Mouse (Mus musculus): ENCODE data around the gene Pnpla7.
"Not testable (repeated sequence)": the region's sequence is repeated elsewhere in the genome, so short reads cannot be mapped to it uniquely, and the experiment has no call there.

The Pnpla7 gene

DNA sequence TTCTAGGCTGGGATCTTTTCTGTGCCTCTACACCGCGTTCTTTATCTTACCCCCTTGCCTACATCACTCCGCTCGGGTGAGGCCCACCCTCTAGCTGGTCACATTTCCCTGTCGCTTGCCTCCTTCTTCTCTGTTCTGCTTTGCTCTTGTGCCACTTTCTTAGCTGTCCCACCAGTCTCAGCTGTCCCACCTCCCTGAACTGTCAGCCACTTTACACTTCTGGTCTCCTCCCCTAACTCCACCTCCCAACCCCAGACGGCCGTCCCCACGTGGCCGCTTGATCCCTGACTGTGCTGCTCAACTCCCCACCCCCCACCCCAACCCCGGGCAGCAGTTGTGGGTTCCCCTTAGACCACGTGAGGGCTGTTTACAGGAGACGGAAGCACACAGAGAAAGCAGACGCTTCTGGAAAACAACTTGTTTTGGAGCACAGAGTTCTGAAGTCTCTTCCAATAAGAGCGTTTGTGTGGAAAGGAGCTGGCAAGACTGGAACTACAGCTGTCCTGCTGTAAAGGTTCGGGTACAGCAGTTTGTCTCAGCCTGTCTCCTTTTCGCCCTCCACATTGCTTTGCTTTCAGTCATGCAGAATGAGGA lies at the start of gene Pnpla7:
Pnpla7 (plus strand) TSS at position 330 of the 594 bp plus-strand sequence.
- in situ Hi-C loops (cut with MboI, MseI): no loop called here

GRCm38 (mm10) chr2:24926345-24926964 lies 49.4 kb upstream of the Pnpla7 start:
- in situ Hi-C loops (cut with MboI, MseI): no loop called here

DNA sequence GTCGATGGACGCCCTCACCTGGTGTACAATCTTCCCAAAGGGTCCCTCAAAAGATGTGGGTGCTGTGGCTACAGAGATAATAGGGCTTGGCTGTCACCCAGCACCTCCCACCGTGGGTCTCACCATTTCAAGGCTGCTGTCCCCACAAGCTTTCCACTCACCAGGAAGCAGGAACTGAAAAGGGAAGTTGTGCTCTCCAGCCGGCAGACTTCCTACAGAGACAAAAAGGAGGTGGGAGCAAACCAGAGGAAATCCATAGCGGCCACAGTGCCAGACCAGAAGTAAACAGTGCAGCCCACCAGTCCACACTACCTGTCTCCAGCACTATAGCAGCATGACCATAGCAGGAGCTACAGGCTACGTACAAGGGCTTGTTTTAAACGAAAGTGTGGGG lies 48.9 kb upstream of the Pnpla7 start:
- in situ Hi-C loops (cut with MboI, MseI): no loop called here

- in situ Hi-C loops (cut with MboI, MseI): no loop called here
Measured at GRCm38 (mm10) chr2:24927810-24928479, 47.9 kb upstream of the Pnpla7 start.

- in situ Hi-C loops (cut with MboI, MseI): no loop called here
Measured at GRCm38 (mm10) chr2:24929119-24929518, 46.7 kb upstream of the Pnpla7 start.

- in situ Hi-C loops (cut with MboI, MseI): no loop called here
Measured at GRCm38 (mm10) chr2:24929593-24929992, 46.2 kb upstream of the Pnpla7 start.

- in situ Hi-C loops (cut with MboI, MseI): no loop called here
Measured at GRCm38 (mm10) chr2:24934441-24934963, 41.3 kb upstream of the Pnpla7 start.

DNA sequence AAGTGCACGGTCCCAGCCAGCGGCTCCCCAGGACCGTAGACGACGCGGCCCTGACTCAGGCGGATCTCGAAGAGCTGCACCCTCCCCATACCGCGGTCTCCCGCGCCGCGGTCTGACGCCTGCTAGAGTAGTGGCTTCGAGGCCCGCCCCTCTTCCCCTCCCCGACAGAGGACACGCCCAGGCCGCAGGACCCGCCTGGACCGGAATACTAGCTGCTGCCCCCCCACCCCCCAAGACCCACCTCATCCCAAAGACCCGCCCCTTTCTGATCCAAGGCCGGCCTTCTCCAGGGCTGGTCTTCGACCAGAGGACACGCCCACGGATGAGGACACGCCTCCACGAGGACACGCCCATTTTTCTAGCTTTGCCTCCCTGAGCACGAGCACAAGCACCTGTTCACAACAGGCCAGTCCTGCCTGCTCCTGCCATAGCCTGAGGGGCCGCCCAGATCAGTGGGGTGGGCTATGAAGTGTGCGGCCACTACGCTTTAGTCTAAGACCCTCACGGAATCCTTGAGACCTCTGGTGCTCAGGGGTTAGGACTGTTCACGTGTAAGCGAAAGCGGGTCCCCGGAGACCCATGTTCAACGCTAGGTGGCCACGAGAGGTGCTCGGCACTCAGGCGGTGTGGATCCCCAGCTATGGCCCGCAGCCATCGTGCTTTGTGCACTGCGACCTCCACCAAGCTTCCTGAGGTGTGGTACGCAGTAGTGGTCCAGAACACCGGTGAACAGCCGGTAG lies 40.6 kb upstream of the Pnpla7 start, which contains the start of gene Arrdc1:
Arrdc1 (minus strand) TSS at position 196 of the 740 bp plus-strand sequence.
- in situ Hi-C loops (cut with MboI, MseI): no loop called here

- in situ Hi-C loops (cut with MboI, MseI): no loop called here
Measured at GRCm38 (mm10) chr2:24942092-24942491, 33.7 kb upstream of the Pnpla7 start.

DNA sequence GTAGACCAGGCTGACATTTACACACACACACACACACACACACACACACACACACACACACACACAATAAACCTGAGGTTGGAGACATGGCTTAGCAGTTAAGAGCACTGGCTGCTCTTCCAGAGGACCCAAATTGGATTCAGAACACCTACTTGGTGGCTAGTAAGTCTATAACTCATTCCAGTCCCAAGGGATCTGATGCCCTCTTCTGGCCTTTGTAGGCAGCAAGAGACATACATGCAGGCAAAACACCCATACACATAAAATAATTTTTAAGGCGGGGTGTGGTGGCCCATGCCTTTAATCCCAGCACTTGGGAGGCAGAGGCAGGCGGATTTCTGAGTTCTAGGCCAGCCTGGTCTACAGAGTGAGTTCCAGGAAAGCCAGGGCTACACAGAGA lies 31.5 kb upstream of the Pnpla7 start:
- in situ Hi-C loops (cut with MboI, MseI): not testable (repeated sequence)

GRCm38 (mm10) chr2:24949421-24950188 lies 26.2 kb upstream of the Pnpla7 start, which contains the start of gene Zmynd19:
Zmynd19 (plus strand) TSS chr2:24949792.
- in situ Hi-C loops (cut with MboI, MseI): no loop called here

GRCm38 (mm10) chr2:24950189-24950535 lies 25.7 kb upstream of the Pnpla7 start:
- in situ Hi-C loops (cut with MboI, MseI): no loop called here

GRCm38 (mm10) chr2:24952537-24953055 lies 23.2 kb upstream of the Pnpla7 start:
- in situ Hi-C loops (cut with MboI, MseI): no loop called here

- in situ Hi-C loops (cut with MboI, MseI): no loop called here
Measured at GRCm38 (mm10) chr2:24960910-24961309, 14.9 kb upstream of the Pnpla7 start.

GRCm38 (mm10) chr2:24962304-24963000 lies 13.4 kb upstream of the Pnpla7 start, which contains the start of gene Dph7:
Dph7 (plus strand) TSS chr2:24962400.
- in situ Hi-C loops (cut with MboI, MseI): no loop called here

GRCm38 (mm10) chr2:24970386-24970785 lies 5.4 kb upstream of the Pnpla7 start:
- in situ Hi-C loops (cut with MboI, MseI): no loop called here

GRCm38 (mm10) chr2:24974452-24974851 lies 1.4 kb upstream of the Pnpla7 start:
- in situ Hi-C loops (cut with MboI, MseI): not testable (repeated sequence)

DNA sequence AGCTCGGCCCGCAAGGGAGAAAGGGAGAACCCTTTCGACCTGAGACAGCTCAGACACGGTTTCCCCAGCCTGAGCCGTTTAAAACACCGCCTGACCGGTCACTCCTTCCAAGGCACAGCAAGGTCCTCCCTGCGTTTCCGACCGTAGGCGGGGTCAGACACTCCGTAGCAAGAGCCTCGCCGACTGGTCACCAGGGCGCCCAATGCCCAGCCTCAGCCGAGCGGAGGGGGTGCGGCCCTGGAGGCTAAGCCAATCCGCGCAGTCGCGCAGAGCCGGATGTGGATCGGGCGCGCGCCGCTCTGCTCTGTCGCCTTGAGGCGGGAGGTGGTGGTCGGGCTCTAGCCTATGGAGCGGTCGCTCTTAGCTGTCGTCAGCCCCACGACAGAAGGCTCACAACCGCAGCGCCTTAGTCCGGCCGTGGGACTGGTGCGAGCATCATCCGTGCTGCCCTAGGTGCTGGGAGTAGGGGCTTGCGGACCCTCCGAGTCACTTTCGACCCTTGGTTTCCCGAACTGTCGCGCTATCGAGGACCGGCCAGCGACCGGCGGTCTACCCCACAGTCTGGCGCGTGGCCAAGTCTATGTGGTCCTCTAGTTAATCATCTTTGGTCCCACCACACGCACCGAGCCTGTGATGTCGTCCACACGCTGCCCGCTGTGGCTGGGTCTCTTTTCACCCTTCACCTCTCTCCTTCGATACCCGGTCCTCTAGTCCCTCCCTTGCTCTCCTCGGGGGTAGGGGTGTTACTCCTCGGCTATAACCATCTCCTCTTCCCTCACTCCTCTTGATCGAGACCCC lies 728 bp upstream of the Pnpla7 start, which contains the start of gene Mrpl41:
Mrpl41 (minus strand) TSS at position 193 of the 798 bp plus-strand sequence.
- in situ Hi-C loops (cut with MboI, MseI): no loop called here

- in situ Hi-C loops (cut with MboI, MseI): no loop called here
Measured at GRCm38 (mm10) chr2:24976960-24977359, 1.1 kb downstream of the Pnpla7 start.

Data from T-helper 17 cell (primary cell).